Mouse (Mus musculus): ENCODE results near the gene Tnfrsf25. TPM values are rescaled to one million over a fixed set of nuclear protein-coding genes. Genes with fewer than 3 reads are reported as not detected.

The Tnfrsf25 gene
- polyA plus RNA-seq, 1 experiment from 2014 or later, result 0.15 TPM

DNA sequence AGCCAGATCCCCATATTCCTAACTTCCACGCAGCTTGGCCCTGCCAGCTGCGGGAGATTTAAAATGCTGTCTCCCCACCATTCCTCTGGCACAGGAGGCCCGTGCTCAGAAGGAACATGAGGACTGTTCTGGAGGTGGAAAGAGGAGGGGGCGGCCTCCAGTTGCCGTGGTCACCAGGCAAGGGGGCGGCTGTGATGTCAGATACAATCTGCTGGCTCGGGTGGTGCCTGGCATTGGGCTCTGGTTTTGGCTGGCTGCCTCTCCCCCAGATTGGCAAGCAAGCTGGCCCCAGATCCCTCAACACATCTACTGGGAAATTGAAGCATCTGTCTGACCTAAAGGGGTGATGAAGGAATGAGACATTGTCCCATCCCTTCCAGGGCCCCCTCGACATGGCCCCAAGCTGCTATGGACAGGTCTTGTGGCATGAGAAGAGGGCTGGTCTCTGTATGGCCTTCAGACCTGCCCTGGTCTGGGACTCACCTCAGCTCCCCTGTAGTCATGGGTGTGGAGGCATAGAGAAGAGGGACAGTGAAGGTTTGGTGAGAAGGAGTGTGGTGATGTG is 27.1 kb upstream of the Tnfrsf25 start:
- Histone ChIP-seq H3K27me3 (ENCODE audit: insufficient read depth, low read length) (0 out of 2 replicates have a peak, but pooled peaks cover 4% of the 10 kb centered on the region), H3K9ac (replicated peaks) (no peak overlapping the region), H3K4me1 (ENCODE audit: insufficient read depth) (peaks cover 31% of the 10 kb centered on the region), H3K36me3 (replicated peaks; ENCODE audit: insufficient read depth, low read length) (no peaks in the 10 kb centered on the region), H3K4me2 (ENCODE audit: low read depth, low read length) (no peak overlapping the region), H3K9me3 (ENCODE audit: low read length) (no peaks in the 10 kb centered on the region), H3K27ac (ENCODE audit: low read depth) (no peak overlapping the region), H3K4me3 (ENCODE audit: low read depth, low read length) (no peak overlapping the region)
- no peak for DNase-seq
- WGBS (ENCODE audit: insufficient replicate concordance), result 63% methylated on average over 8 of the region's 8 CpGs
- ATAC-seq, result no peak
- TF ChIP-seq CTCF (IDR thresholded peaks at IDR 0.05; ENCODE audit: low read depth), result no peak
- TF ChIP-seq EP300 (IDR thresholded peaks at IDR 0.05; ENCODE audit: low read depth), result no peak

DNA sequence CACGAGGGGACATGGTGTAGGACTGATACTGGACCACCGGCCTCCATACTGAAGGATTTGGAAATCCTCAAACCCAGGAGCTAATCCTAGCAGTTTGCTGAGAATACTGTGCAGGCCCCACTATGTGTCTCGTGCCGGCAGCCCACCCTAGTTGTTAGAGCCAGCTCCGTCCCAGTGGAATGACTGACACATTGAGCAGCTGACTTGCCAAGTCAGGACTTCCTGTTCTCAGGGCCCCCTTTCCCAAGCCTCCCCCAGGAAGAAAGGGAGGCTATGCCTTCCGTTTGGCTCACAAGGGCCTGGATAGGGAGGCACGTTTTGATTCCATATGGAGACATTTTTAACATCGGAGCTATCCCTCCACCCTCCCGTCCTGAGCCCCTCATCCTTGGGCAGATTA is 25.5 kb upstream of the Tnfrsf25 start:
- peaks cover 31% of the 10 kb centered on the region for H3K4me1 ChIP-seq (ENCODE audit: insufficient read depth)
- no peak overlapping the region for H3K4me2 ChIP-seq (ENCODE audit: low read depth, low read length)
- no peak overlapping the region for H3K4me3 ChIP-seq (ENCODE audit: low read depth, low read length)
- H3K9me3 ChIP-seq (ENCODE audit: low read length), result no peaks in the 10 kb centered on the region
- no peaks in the 10 kb centered on the region for H3K36me3 ChIP-seq (replicated peaks; ENCODE audit: insufficient read depth, low read length)
- H3K27ac ChIP-seq (ENCODE audit: low read depth), result no peak overlapping the region
- TF ChIP-seq EP300 (IDR thresholded peaks at IDR 0.05; ENCODE audit: low read depth), result no peak
- H3K27me3 ChIP-seq (ENCODE audit: insufficient read depth, low read length), result 0 out of 2 replicates have a peak, but pooled peaks cover 4% of the 10 kb centered on the region
- H3K9ac ChIP-seq (replicated peaks), result no peak overlapping the region
- WGBS (ENCODE audit: insufficient replicate concordance), result 74% methylated on average over 9 of the region's 9 CpGs
- DNase-seq, result no peak
- ATAC-seq, result no peak

DNA sequence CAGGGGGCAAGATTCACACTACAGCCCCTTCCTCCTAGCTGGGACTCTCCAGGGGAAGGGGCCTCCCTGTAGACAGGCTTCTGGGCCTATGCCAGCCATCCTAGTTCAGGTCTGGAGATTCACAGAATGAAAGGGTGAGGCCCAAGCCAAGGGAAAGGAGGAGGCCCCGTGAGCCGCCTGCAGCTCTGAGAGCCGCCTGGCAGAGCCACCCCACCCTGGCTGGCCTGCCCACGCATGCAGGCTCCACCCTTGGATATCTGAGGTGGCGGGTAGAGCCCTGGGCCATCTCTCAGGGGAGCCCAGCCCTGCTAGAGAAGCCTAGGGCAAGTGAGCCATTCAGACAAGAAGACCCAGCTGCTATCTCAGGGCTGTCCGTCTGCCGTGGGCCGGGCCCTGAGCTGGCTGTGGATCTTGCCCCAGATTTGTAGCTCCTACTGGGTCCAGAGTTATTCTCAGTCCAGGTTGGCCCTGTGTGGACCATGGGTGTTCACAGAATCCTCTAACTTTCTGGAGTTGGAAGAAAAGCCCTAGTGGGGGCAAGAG is 22.9 kb upstream of the Tnfrsf25 start:
- Histone ChIP-seq H3K36me3 (replicated peaks; ENCODE audit: insufficient read depth, low read length) (no peaks in the 10 kb centered on the region), H3K27ac (ENCODE audit: low read depth) (peak overlapping the region; percentile 59), H3K4me2 (ENCODE audit: low read depth, low read length) (peak overlapping the region; percentile 62), H3K27me3 (ENCODE audit: insufficient read depth, low read length) (no peaks in the 10 kb centered on the region), H3K4me1 (ENCODE audit: insufficient read depth) (peaks cover 30% of the 10 kb centered on the region), H3K9me3 (ENCODE audit: low read length) (no peaks in the 10 kb centered on the region), H3K4me3 (ENCODE audit: low read depth, low read length) (0 out of 2 replicates have a peak overlapping the region, but pooled peaks have one; percentile 8), H3K9ac (replicated peaks) (peak overlapping the region; percentile 60)
- peak; percentile 86 for ATAC-seq
- TF ChIP-seq EP300 (IDR thresholded peaks at IDR 0.05; ENCODE audit: low read depth) (no peak), CTCF (IDR thresholded peaks at IDR 0.05; ENCODE audit: low read depth) (no peak)
- WGBS (ENCODE audit: insufficient replicate concordance), result 48% methylated on average over 8 of the region's 8 CpGs
- DNase-seq, result peak; percentile 72

DNA sequence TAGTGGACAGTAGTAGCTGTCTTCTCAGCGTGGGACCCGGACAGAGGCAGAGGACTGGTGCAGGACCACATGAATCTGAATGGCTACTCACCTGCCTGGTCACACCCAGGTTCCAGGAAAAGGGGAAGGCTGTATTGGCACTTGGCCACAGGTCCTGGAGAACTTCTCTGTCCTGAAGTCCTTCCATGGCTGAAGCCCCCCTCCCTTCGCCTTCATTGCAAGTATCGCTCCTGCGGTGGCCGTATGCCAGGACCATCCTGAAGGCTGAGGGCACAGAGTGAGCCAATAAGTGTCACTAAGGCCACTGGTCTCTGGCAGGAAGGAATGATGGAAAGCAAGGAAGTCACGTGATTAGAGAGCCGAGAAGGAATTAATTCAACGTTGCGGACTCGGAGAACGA is 21.5 kb upstream of the Tnfrsf25 start:
- WGBS (ENCODE audit: insufficient replicate concordance), result 85% methylated on average over 12 of the region's 12 CpGs
- no peaks in the 10 kb centered on the region for H3K9me3 ChIP-seq (ENCODE audit: low read length)
- H3K27ac ChIP-seq (ENCODE audit: low read depth), result no peak overlapping the region
- no peak overlapping the region for H3K4me3 ChIP-seq (ENCODE audit: low read depth, low read length)
- H3K4me2 ChIP-seq (ENCODE audit: low read depth, low read length), result no peak overlapping the region
- no peak for DNase-seq
- no peak overlapping the region for H3K9ac ChIP-seq (replicated peaks)
- no peaks in the 10 kb centered on the region for H3K27me3 ChIP-seq (ENCODE audit: insufficient read depth, low read length)
- TF ChIP-seq EP300 (IDR thresholded peaks at IDR 0.05; ENCODE audit: low read depth), result no peak
- TF ChIP-seq CTCF (IDR thresholded peaks at IDR 0.05; ENCODE audit: low read depth), result no peak
- no peak for ATAC-seq
- H3K4me1 ChIP-seq (ENCODE audit: insufficient read depth), result peaks cover 22% of the 10 kb centered on the region
- no peaks in the 10 kb centered on the region for H3K36me3 ChIP-seq (replicated peaks; ENCODE audit: insufficient read depth, low read length)

DNA sequence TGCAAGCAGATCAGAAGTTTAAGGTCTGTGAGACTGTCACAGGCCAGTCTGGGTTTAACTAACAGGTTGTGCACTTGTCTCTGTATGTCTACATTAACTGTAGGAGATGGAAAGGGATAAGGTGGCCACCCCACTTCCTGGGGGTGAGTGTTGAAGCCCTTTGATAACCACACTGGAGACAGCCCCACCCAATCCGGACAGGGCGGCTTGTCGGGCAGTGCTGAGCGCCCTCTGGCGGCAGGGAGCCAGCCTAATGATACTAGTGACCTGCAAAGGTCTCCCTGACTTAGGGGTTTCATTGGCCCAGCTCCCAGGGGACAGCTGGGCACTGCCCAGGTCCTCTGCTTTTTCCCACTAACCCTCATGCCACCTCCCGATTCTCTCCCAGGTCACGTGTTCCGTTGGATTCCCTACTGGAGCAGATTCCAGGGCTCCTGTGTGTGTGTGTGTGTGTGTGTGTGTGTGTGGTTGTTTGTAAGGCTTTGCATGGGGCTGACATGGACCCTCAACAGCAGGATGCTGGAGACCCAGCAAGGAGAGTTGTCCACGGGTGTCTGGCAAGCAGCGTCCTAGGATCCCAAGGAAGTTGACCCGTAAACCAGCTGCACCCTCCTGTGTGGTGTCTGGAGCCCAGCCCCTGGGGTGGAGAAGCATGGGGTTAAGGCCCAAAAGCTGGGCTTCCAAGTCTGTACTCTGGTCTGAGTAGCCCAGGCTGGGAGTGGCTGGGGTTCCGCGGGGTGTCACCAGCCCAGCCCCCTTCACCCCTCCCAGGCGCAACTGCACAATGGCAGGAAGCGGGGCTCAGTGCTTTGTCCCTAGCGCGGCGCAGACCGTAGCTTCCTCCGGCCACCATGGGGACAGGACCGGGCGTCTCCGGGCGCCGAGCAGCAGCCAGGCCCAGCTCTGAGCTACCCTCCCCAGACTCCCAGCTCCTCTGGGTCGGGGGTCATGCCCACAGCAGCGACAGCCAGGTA is 19.5 kb upstream of the Tnfrsf25 start:
- 28% methylated on average over 27 of the region's 27 CpGs for WGBS (ENCODE audit: insufficient replicate concordance)
- Histone ChIP-seq H3K9me3 (ENCODE audit: low read length) (no peaks in the 10 kb centered on the region), H3K36me3 (replicated peaks; ENCODE audit: insufficient read depth, low read length) (no peaks in the 10 kb centered on the region), H3K27me3 (ENCODE audit: insufficient read depth, low read length) (no peaks in the 10 kb centered on the region), H3K4me2 (ENCODE audit: low read depth, low read length) (peak overlapping the region; percentile 58), H3K9ac (replicated peaks) (peak overlapping the region; percentile 30; the same call in 1 of the 2 replicates), H3K27ac (ENCODE audit: low read depth) (peak overlapping the region; percentile 55), H3K4me1 (ENCODE audit: insufficient read depth) (peaks cover 25% of the 10 kb centered on the region), H3K4me3 (ENCODE audit: low read depth, low read length) (peak overlapping the region; percentile 19)
- TF ChIP-seq EP300 (IDR thresholded peaks at IDR 0.05; ENCODE audit: low read depth) (no peak), CTCF (IDR thresholded peaks at IDR 0.05; ENCODE audit: low read depth) (peak; percentile 95)
- DNase-seq, result peak; percentile 91
- peak; percentile 71 for ATAC-seq

DNA sequence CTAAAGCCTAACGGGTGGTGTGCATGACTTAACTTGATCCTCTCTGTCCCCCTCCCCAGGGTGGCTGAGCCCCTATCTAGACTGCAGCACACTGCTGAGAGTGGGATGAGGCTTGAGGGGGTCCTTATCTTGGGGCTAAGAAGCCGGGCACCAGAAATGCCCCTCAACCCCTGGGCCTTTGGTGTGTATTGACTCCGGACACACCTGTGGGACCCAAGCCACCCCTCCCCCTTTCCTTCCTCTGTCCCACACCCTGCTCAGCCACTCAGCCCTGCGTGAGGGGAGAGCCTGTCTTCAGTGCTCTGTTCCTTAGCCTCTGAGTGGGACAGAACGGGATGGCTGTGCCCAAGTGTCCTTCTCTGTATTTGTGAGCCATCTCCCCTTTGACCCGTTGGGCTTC is 18.8 kb upstream of the Tnfrsf25 start:
- Histone ChIP-seq H3K36me3 (replicated peaks; ENCODE audit: insufficient read depth, low read length) (no peaks in the 10 kb centered on the region), H3K4me3 (ENCODE audit: low read depth, low read length) (peak overlapping the region; percentile 19), H3K27ac (ENCODE audit: low read depth) (peak overlapping the region; percentile 55; the same call in 1 of the 2 replicates), H3K9ac (replicated peaks) (peak overlapping the region; percentile 30; the same call in 1 of the 2 replicates), H3K9me3 (ENCODE audit: low read length) (no peaks in the 10 kb centered on the region), H3K4me2 (ENCODE audit: low read depth, low read length) (peak overlapping the region; percentile 58), H3K4me1 (ENCODE audit: insufficient read depth) (peaks cover 28% of the 10 kb centered on the region), H3K27me3 (ENCODE audit: insufficient read depth, low read length) (no peaks in the 10 kb centered on the region)
- DNase-seq (no peak), ATAC-seq (no peak)
- 44% methylated on average over 6 of the region's 6 CpGs for WGBS (ENCODE audit: insufficient replicate concordance)
- TF ChIP-seq EP300 (IDR thresholded peaks at IDR 0.05; ENCODE audit: low read depth), result no peak
- no peak for TF ChIP-seq CTCF (IDR thresholded peaks at IDR 0.05; ENCODE audit: low read depth)
